ENCODE assay signal across 37 mouse cellular contexts in the genomic region with DNA sequence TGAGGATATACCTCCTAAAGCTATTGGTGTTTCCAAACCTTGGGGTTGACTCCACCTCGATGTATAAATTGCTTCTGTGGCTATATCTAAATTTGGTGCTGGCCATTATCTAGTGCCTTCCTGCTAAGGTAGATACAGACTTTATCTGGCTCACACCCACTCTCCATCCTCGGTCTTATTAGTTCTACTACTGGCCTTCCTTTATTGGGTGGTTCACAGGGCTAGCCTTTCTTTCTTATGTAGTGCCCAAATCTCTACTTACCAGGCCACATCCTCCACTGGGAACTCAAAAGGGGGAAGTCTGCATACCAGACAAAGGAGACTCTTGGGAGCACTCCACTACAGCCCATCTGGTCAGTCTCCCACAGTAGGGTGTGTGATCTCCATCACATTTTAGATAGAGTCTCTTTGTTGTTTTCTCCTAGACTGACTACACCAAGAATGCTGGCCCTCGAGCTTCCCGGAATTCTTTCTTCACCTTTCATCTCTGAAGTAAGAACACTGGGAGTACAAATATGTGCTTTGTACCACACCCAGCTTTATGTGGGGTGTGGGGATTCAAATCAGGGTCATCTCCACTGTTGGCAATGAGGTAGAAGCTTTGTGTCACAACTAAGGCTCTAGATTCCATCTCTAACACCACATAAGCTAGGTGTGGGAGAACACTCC. TPM values are rescaled to one million over a fixed set of nuclear protein-coding genes. Genes with fewer than 3 reads are reported as not detected.
DNase-seq lines count a peak whose midpoint lies in the region; ATAC-seq and TF ChIP-seq lines count a peak whose summit lies in the region.
"Had no signal": no experiment of that assay in that cellular context is flagged by ENCODE, and none has a peak within 500 bp of the region (broad histone marks: within the 10 kb centered on the region; RNA-seq: fewer than 3 reads in every experiment).

No protein-coding gene starts in this region.

- no peaks in the 10 kb centered on the region; the same call in 1 of the 2 replicates for H3K79me2 ChIP-seq in MEL (ENCODE audit: control insufficient read depth, insufficient read depth, low read length, poor library complexity)

- H3K4me1 ChIP-seq in MEL (ENCODE audit: control insufficient read depth in 1 of 2, insufficient read depth in 2 of 2, low read length in 2 of 2), result peaks cover 11 to 44% of the 10 kb centered on the region in 2 experiments
- H3K4me1 ChIP-seq in liver, embryonic 14.5 days (replicated peaks; ENCODE audit: control insufficient read depth in 2 of 2, insufficient read depth in 2 of 2, low read length in 1 of 2), result peaks cover 21 to 35% of the 10 kb centered on the region in 2 experiments

- H3K27me3 ChIP-seq in MEL (ENCODE audit: control insufficient read depth in 1 of 2, insufficient read depth in 2 of 2, low read length in 2 of 2), result no peaks in the 10 kb centered on the region
- no peaks in the 10 kb centered on the region for H3K27me3 ChIP-seq in liver, embryonic 14.5 days (ENCODE audit: control insufficient read depth, insufficient read depth, low read length)
- H3K27me3 ChIP-seq: heart, embryonic 15.5 days; midbrain, embryonic 15.5 days had no signal

- no peaks in the 10 kb centered on the region for H3K9me3 ChIP-seq in MEL (replicated peaks; ENCODE audit: insufficient read depth, low read length)
- H3K9me3 ChIP-seq in liver, embryonic 14.5 days (ENCODE audit: control insufficient read depth, low read length), result no peaks in the 10 kb centered on the region
- H3K9me3 ChIP-seq: forebrain, embryonic 13.5 days; heart, embryonic 15.5 days; midbrain, embryonic 15.5 days; neural tube, embryonic 13.5 days had no signal

- no peak for DNase-seq in gastrocnemius, adult 2 months
- no peak for DNase-seq in gastrocnemius, adult 18-20 months (ENCODE audit: low spot score)
- peak; percentile 54 for DNase-seq in MEL (ENCODE audit: low read depth, low spot score)
- peak; percentile 50 for DNase-seq in c-Kit-positive CD71-positive TER-119-negative erythroid progenitor cells, embryonic 14.5 days (ENCODE audit: low read depth)
- no peak for DNase-seq in liver, embryonic 14.5 days (ENCODE audit: low read depth in 3 of 3, low spot score in 3 of 3)
- no peak for DNase-seq in left cerebral cortex, postnatal 4 days
- no peak for DNase-seq in adrenal gland, postnatal 25 days
- no peak for DNase-seq in cerebellum, postnatal 25 days
- DNase-seq: adrenal gland, postnatal 14 days; cerebellum, postnatal 36 days; embryo, embryonic 11 days; gastrocnemius, postnatal 14 days; heart, adult 18-20 months; kidney, adult 11 months; retina, postnatal 1 day; thymus, postnatal 25 days had no signal

- no peak overlapping the region for H3K9ac ChIP-seq in MEL (ENCODE audit: control insufficient read depth, low read depth, low read length, poor library complexity, severe bottlenecking)
- no peak overlapping the region for H3K9ac ChIP-seq in liver, embryonic 14.5 days (replicated peaks)
- H3K9ac ChIP-seq: forebrain, embryonic 13.5 days; heart, embryonic 15.5 days; midbrain, embryonic 15.5 days; neural tube, embryonic 13.5 days had no signal

- 36% methylated on average over 4 of the region's 4 CpGs for WGBS in liver, embryonic 14.5 days (ENCODE audit: insufficient replicate concordance)

- no peak for ATAC-seq in liver, embryonic 14.5 days (ENCODE audit: insufficient read depth)
- ATAC-seq: CD4-positive, CD25-positive, alpha-beta regulatory T cell, adult 4 months; forebrain, embryonic 13.5 days; hindbrain, embryonic 16.5 days; lung, postnatal 0 days; midbrain, embryonic 15.5 days had no signal

- intact Hi-C loops in gastrocnemius, adult 2 months (cut with DNase I), result no loop called here
- intact Hi-C loops in left cerebral cortex, postnatal 4 days (cut with DNase I), result no loop called here

- TF ChIP-seq POLR2A in MEL (IDR thresholded peaks at IDR 0.05; ENCODE audit: control insufficient read depth in 1 of 2, insufficient read depth in 1 of 2, low read depth in 1 of 2, low read length in 2 of 2, poor library complexity in 1 of 2), result no peak

- H3K4me3 ChIP-seq in gastrocnemius, adult 2 months, result no peak overlapping the region
- no peak overlapping the region for H3K4me3 ChIP-seq in MEL (ENCODE audit: control insufficient read depth in 1 of 2, insufficient read depth in 1 of 2, low read depth in 2 of 2, low read length in 2 of 2)
- no peak overlapping the region for H3K4me3 ChIP-seq in liver, embryonic 14.5 days (ENCODE audit: insufficient read depth in 1 of 2, low read depth in 2 of 2, low read length in 2 of 2)
- H3K4me3 ChIP-seq: forebrain, embryonic 13.5 days; heart, embryonic 15.5 days; midbrain, embryonic 15.5 days; myocyte; neural tube, embryonic 13.5 days had no signal

- TF ChIP-seq EP300 in MEL (IDR thresholded peaks at IDR 0.05; ENCODE audit: low read depth in 1 of 2, low read length in 2 of 2), result peak; percentile 68 to 78; a peak in 3 of 4 replicates
- TF ChIP-seq EP300 in liver, embryonic 14.5 days (IDR thresholded peaks at IDR 0.05; ENCODE audit: low read depth), result peak; percentile 46; the same call in 1 of the 2 replicates

- no peak for TF ChIP-seq CTCF in gastrocnemius, adult 2 months (IDR thresholded peaks at IDR 0.05)
- no peak for TF ChIP-seq CTCF in MEL (IDR thresholded peaks at IDR 0.05 in 2 of 3, conservative IDR thresholded peaks at IDR 0.05 in 1 of 3; ENCODE audit: control insufficient read depth in 1 of 3, insufficient read depth in 1 of 3, low read depth in 2 of 3, low read length in 3 of 3, poor library complexity in 1 of 3, severe bottlenecking in 1 of 3)
- no peak for TF ChIP-seq CTCF in liver, embryonic 14.5 days (IDR thresholded peaks at IDR 0.05; ENCODE audit: low read depth)

- peak overlapping the region; percentile 31; the same call in 1 of the 2 replicates for H3K4me2 ChIP-seq in liver, embryonic 14.5 days (ENCODE audit: low read depth)
- H3K4me2 ChIP-seq: forebrain, embryonic 13.5 days; heart, embryonic 15.5 days; midbrain, embryonic 15.5 days; neural tube, embryonic 13.5 days had no signal

- no peak for TF ChIP-seq RAD21 in MEL (IDR thresholded peaks at IDR 0.05; ENCODE audit: low read depth, low read length)

- peaks cover 0 to 26% of the 10 kb centered on the region in 2 experiments; a peak in 2 of 4 replicates for H3K36me3 ChIP-seq in MEL (ENCODE audit: control insufficient read depth in 1 of 2, insufficient read depth in 2 of 2, low read length in 2 of 2)
- no peaks in the 10 kb centered on the region for H3K36me3 ChIP-seq in liver, embryonic 14.5 days (replicated peaks; ENCODE audit: control insufficient read depth, insufficient read depth, low read depth)
- H3K36me3 ChIP-seq: heart, embryonic 15.5 days; midbrain, embryonic 15.5 days; neural tube, embryonic 13.5 days had no signal

- H3K27ac ChIP-seq in gastrocnemius, adult 2 months, result peak overlapping the region; percentile 40; the same call in 1 of the 2 replicates
- H3K27ac ChIP-seq in MEL (ENCODE audit: control insufficient read depth, low read depth, low read length), result peak overlapping the region; percentile 17; the same call in 1 of the 2 replicates
- no peak overlapping the region for H3K27ac ChIP-seq in liver, embryonic 14.5 days
- H3K27ac ChIP-seq: forebrain, embryonic 13.5 days; heart, embryonic 15.5 days; macrophage; midbrain, embryonic 15.5 days; neural tube, embryonic 13.5 days had no signal

TF ChIP-seq in MEL, 35 proteins besides CTCF, POLR2A, EP300 and RAD21 (continues in another document):
- TF ChIP-seq MEF2A (IDR thresholded peaks at IDR 0.05; ENCODE audit: extremely low read depth, insufficient replicate concordance, low read depth, low read length, poor library complexity, severe bottlenecking), result peak; percentile 75; the same call in 1 of the 2 replicates
- no peak for TF ChIP-seq NELFE (IDR thresholded peaks at IDR 0.05; ENCODE audit: low read depth, low read length)
- TF ChIP-seq GATA1 (IDR thresholded peaks at IDR 0.05; ENCODE audit: low read depth, low read length), result peak; percentile 91

RNA-seq across cellular contexts. Expression of a gene that starts 2.8 kb away (rescaled TPM):
- total RNA-seq in gastrocnemius, adult 2 months (2021), result 10 to 100 TPM; 24.2 to 28.2 TPM
- 10 to 100 TPM; 24.8 to 46.2 TPM for total RNA-seq in gastrocnemius, adult 18-20 months (2021)
- total RNA-seq in MEL (2012; rRNA removed), result 3.1 and 3.3 TPM in 2 replicates
- 1 to 10 TPM in 1 of 2 experiments, not detected in 1; 8.5 TPM for polyA plus RNA-seq in MEL (2012; ENCODE audit: insufficient read depth in 1 of 2, insufficient read length in 2 of 2, low read depth in 1 of 2, low replicate concordance in 2 of 2, missing spikeins in 1 of 2)
- polyA plus RNA-seq in liver, embryonic 14.5 days (2012; rRNA removed), result 0.29 and 0.40 TPM in 2 replicates
- 0.33 and 0.61 TPM in 2 replicates for polyA plus RNA-seq in liver, embryonic 14.5 days (2014; fragmentation: Nextera tagmentation; extraction: Ambion mirVana)
- total RNA-seq in left cerebral cortex, postnatal 4 days (2021), result 10 to 100 TPM; 51.7 to 54.1 TPM
- total RNA-seq in adrenal gland, postnatal 25 days (2021), result 27.7 and 38.8 TPM in 2 replicates

RNA-seq across cellular contexts. Expression of a gene that starts 44.0 kb away (rescaled TPM):
- total RNA-seq in gastrocnemius, adult 2 months (2021), result 1 to 10 TPM; 5.9 to 7.3 TPM
- total RNA-seq in gastrocnemius, adult 18-20 months (2021), result 1 to 10 TPM; 4.3 to 6.5 TPM
- 1.8 and 2.0 TPM in 2 replicates for total RNA-seq in MEL (2012; rRNA removed)
- polyA plus RNA-seq in MEL (2012; ENCODE audit: insufficient read depth in 1 of 2, insufficient read length in 2 of 2, low read depth in 1 of 2, low replicate concordance in 2 of 2, missing spikeins in 1 of 2), result 1 to 10 TPM in 1 of 2 experiments, not detected in 1; 3.0 TPM
- 0.69 and 0.77 TPM in 2 replicates for polyA plus RNA-seq in liver, embryonic 14.5 days (2012; rRNA removed)
- 0.49 and 1.2 TPM in 2 replicates for polyA plus RNA-seq in liver, embryonic 14.5 days (2014; fragmentation: Nextera tagmentation; extraction: Ambion mirVana)
- total RNA-seq in left cerebral cortex, postnatal 4 days (2021), result 10 to 100 TPM; 63.9 to 69.7 TPM
- total RNA-seq in adrenal gland, postnatal 25 days (2021), result 19.8 and 23.0 TPM in 2 replicates

RNA-seq across cellular contexts. Expression of a gene that starts 46.5 kb away (rescaled TPM):
- not detected for total RNA-seq in gastrocnemius, adult 2 months (2021)
- not detected for total RNA-seq in gastrocnemius, adult 18-20 months (2021)
- total RNA-seq in MEL (2012; rRNA removed), result not detected in 2 replicates
- not detected for polyA plus RNA-seq in MEL (2012; ENCODE audit: insufficient read depth in 1 of 2, insufficient read length in 2 of 2, low read depth in 1 of 2, low replicate concordance in 2 of 2, missing spikeins in 1 of 2)
- polyA plus RNA-seq in liver, embryonic 14.5 days (2012; rRNA removed), result not detected in 2 replicates
- not detected in 2 replicates for polyA plus RNA-seq in liver, embryonic 14.5 days (2014; fragmentation: Nextera tagmentation; extraction: Ambion mirVana)
- not detected for total RNA-seq in left cerebral cortex, postnatal 4 days (2021)
- total RNA-seq in adrenal gland, postnatal 25 days (2021), result not detected in 2 replicates
- total RNA-seq: adrenal gland, postnatal 14 days; ES-E14; gastrocnemius, postnatal 14 days; heart, adult 18-20 months; hematopoietic stem cell, adult 5-6 weeks; layer of hippocampus, postnatal 10 days; left cerebral cortex, adult 8-10 months had no signal
- polyA plus RNA-seq: brain, embryonic 14.5 days; CD4-positive, CD25-positive, alpha-beta regulatory T cell, adult 4 months; embryonic facial prominence, embryonic 14.5 days; forebrain, embryonic 13.5 days; heart, embryonic 15.5 days; hindbrain, embryonic 16.5 days; kidney, postnatal 0 days; large intestine, adult 2 months; limb, embryonic 11.5 days; liver, embryonic 16.5 days; macrophage; midbrain, embryonic 15.5 days; myocyte; neural tube, embryonic 13.5 days; spleen, adult 2 months; stomach, embryonic 14.5 days had no signal

RNA-seq across cellular contexts. Expression of a gene that starts 54.6 kb away (rescaled TPM):
- 1 to 10 TPM; 8.6 TPM for total RNA-seq in gastrocnemius, adult 2 months (2021)
- total RNA-seq in gastrocnemius, adult 18-20 months (2021), result 1 to 10 TPM; 7.2 to 9.1 TPM
- 82.5 and 102 TPM in 2 replicates for total RNA-seq in MEL (2012; rRNA removed)
- 100 to 1,000 TPM in 1 of 2 experiments, not detected in 1; 113 TPM for polyA plus RNA-seq in MEL (2012; ENCODE audit: insufficient read depth in 1 of 2, insufficient read length in 2 of 2, low read depth in 1 of 2, low replicate concordance in 2 of 2, missing spikeins in 1 of 2)
- polyA plus RNA-seq in liver, embryonic 14.5 days (2012; rRNA removed), result 14.8 and 16.9 TPM in 2 replicates
- 16.9 and 17.7 TPM in 2 replicates for polyA plus RNA-seq in liver, embryonic 14.5 days (2014; fragmentation: Nextera tagmentation; extraction: Ambion mirVana)
- total RNA-seq in left cerebral cortex, postnatal 4 days (2021), result 10 to 100 TPM; 65.9 to 67.5 TPM
- 28.8 and 29.4 TPM in 2 replicates for total RNA-seq in adrenal gland, postnatal 25 days (2021)

Comparison
In these comparisons a context has a peak if more than half of its experiments do, and no peak if none do; other contexts are left out.
1. DNase-seq: peak in MEL (single experiment) and c-Kit-positive CD71-positive TER-119-negative erythroid progenitor cells, embryonic 14.5 days (single experiment); none in gastrocnemius, adult 2 months (single experiment), gastrocnemius, adult 18-20 months (single experiment), liver, embryonic 14.5 days (0 of 3), left cerebral cortex, postnatal 4 days (single experiment), adrenal gland, postnatal 25 days (single experiment) and cerebellum, postnatal 25 days (0 of 2).